Mouse (Mus musculus): Measurements from ENCODE around the gene Rhob.

DNA sequence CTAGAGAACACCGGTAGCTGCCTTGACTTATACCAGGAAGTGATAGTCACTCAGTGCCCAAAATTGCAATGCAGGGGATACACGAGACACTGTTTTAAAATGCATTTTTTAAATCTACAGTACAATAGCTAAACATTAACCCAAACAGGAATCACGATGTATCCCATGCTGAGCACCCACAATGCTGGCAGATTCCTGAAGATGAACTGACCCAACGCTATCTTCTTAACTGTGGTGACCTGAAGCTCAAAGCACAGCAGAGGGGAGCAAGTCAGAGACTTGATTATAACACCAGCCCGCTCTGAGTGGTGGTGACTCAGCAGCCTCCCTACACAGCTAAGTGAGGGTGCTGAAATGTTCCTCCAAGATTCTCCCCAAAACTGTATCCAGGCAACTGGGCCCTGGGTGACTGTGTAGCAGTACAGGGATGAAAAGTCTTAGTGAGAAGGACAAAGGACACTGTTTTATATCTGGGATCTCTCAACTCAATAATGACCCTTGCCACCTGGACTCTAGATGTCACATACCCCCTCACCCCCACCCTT, 45.3 kb upstream of the Rhob start:
- TF ChIP-seq CTCF (IDR thresholded peaks at IDR 0.05; ENCODE audit: low read depth) = no peak
- TF ChIP-seq EP300 (IDR thresholded peaks at IDR 0.05; ENCODE audit: low read depth) = no peak
